Mouse (Mus musculus) liver, adult 2 months (tissue): Measurements from ENCODE around the gene Wdr83.
A peak's percentile ranks its signal among the peaks of the same experiment; 100 is the strongest.

ENCODE experiments used
- CTCF ChIP-seq: fragments of 200-500 bp; IDR thresholded peaks from 2 replicates; pipeline ENCODE4 v1.5.1; 2011; ENCODE audit warnings: low read depth, low read length, control low read depth
- POLR2A ChIP-seq: fragments of 200-500 bp; IDR thresholded peaks from 2 replicates; pipeline ENCODE4 v1.6.1; 2011; ENCODE audit warnings: low read length, control low read depth; ENCODE audit not compliant: insufficient read depth; ENCODE audit errors: extremely low read depth

- TF ChIP-seq POLR2A, result no peak
- TF ChIP-seq CTCF, result peak; percentile 100
Measured at GRCm38 (mm10) chr8:85076993-85077392, 4.1 kb downstream of the Wdr83 start.
